Comparison of ENCODE assay signal across 15 mouse cellular contexts in the genomic region with DNA sequence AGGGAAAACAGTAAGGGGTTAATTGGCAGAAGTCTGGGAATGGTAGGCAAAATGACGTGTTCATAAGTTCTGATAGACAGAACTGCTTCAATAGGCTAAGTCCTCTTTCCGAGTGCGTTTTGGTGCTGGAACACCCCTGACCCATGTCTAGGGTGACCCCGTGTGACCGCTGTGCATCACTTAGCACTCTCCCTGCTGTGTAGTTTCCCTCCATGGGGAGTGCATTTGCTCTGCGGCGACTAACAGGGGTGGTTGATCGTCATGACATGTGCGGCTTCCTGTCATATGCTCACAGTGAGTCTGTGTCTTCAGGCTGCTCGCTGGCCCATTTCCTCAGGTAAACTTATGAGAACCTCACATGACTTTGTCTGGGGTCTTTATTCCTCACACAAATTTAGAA.
DNase-seq lines count a peak whose midpoint lies in the region; ATAC-seq and TF ChIP-seq lines count a peak whose summit lies in the region.
"Had no signal": no experiment of that assay in that cellular context is flagged by ENCODE, and none has a peak within 500 bp of the region (broad histone marks: within the 10 kb centered on the region; RNA-seq: fewer than 3 reads in every experiment).

No protein-coding gene starts in this region.

- no peaks in the 10 kb centered on the region for H3K36me3 ChIP-seq in embryonic facial prominence, embryonic 13.5 days
- H3K36me3 ChIP-seq in embryonic facial prominence, embryonic 10.5 days (replicated peaks): no peaks in the 10 kb centered on the region
- H3K36me3 ChIP-seq: forebrain, embryonic 10.5 days; lung, embryonic 15.5 days had no signal

- H3K27ac ChIP-seq in embryonic facial prominence, embryonic 13.5 days: no peak overlapping the region
- no peak overlapping the region for H3K27ac ChIP-seq in embryonic facial prominence, embryonic 10.5 days (replicated peaks)
- no peak overlapping the region for H3K27ac ChIP-seq in layer of hippocampus, adult 2 months
- H3K27ac ChIP-seq: forebrain, embryonic 10.5 days; lung, embryonic 15.5 days had no signal

- H3K4me1 ChIP-seq in embryonic facial prominence, embryonic 13.5 days: peaks cover 9% of the 10 kb centered on the region
- H3K4me1 ChIP-seq in embryonic facial prominence, embryonic 10.5 days: peaks cover 5% of the 10 kb centered on the region; the same call in 1 of the 2 replicates
- H3K4me1 ChIP-seq: lung, embryonic 15.5 days had no signal

- H3K9ac ChIP-seq in embryonic facial prominence, embryonic 13.5 days: no peak overlapping the region
- H3K9ac ChIP-seq: lung, embryonic 15.5 days had no signal

- no peaks in the 10 kb centered on the region for H3K9me3 ChIP-seq in embryonic facial prominence, embryonic 13.5 days
- H3K9me3 ChIP-seq in embryonic facial prominence, embryonic 10.5 days: no peaks in the 10 kb centered on the region
- H3K9me3 ChIP-seq: forebrain, embryonic 10.5 days; lung, embryonic 15.5 days had no signal

- peak; percentile 21; the same call in 1 of the 2 replicates for TF ChIP-seq CTCF in layer of hippocampus, adult 2 months (conservative IDR thresholded peaks at IDR 0.05)

- 0 out of 2 replicates have a peak overlapping the region, but pooled peaks have one; percentile 22 for H3K4me2 ChIP-seq in embryonic facial prominence, embryonic 13.5 days
- H3K4me2 ChIP-seq: lung, embryonic 15.5 days had no signal

- no peaks in the 10 kb centered on the region for H3K27me3 ChIP-seq in embryonic facial prominence, embryonic 13.5 days
- H3K27me3 ChIP-seq in embryonic facial prominence, embryonic 10.5 days (replicated peaks; ENCODE audit: low read depth, poor library complexity, severe bottlenecking): no peaks in the 10 kb centered on the region
- H3K27me3 ChIP-seq: lung, embryonic 15.5 days; Patski had no signal

- no peak for DNase-seq in embryonic facial prominence, embryonic 10.5 days (ENCODE audit: low spot score)
- no peak for DNase-seq in layer of hippocampus, adult 2 months (ENCODE audit: low spot score in 2 of 2)
- DNase-seq in layer of hippocampus, adult 9-11 months: no peak
- peak; percentile 7 for DNase-seq in thymus, postnatal 25 days
- no peak for DNase-seq in thymus, postnatal 36 days
- DNase-seq in gastrocnemius, postnatal 36 days: no peak
- DNase-seq in adrenal gland, adult (ENCODE audit: inconsistent age in 2 of 2, low spot score in 1 of 2): no peak
- DNase-seq: cerebellum, adult 8-10 months; heart, adult 18-20 months; kidney, adult 8-10 months; kidney, postnatal 4 days had no signal

- intact Hi-C loops in gastrocnemius, postnatal 36 days (cut with DNase I): loop anchor here (5.0 kb wide), 1 partner anchor 277 kb away; no protein-coding TSS in a partner anchor

- ATAC-seq in embryonic facial prominence, embryonic 13.5 days (ENCODE audit: insufficient number of reproducible peaks, insufficient read depth, low FRiP score, low TSS enrichment, low read depth): no peak
- ATAC-seq: Patski had no signal

- 53% methylated on average over 10 of the region's 10 CpGs for WGBS in embryonic facial prominence, embryonic 13.5 days
- 51% methylated on average over 10 of the region's 10 CpGs for WGBS in embryonic facial prominence, embryonic 10.5 days

- H3K4me3 ChIP-seq in embryonic facial prominence, embryonic 13.5 days: no peak overlapping the region
- no peak overlapping the region for H3K4me3 ChIP-seq in embryonic facial prominence, embryonic 10.5 days
- H3K4me3 ChIP-seq in layer of hippocampus, adult 2 months: peak overlapping the region; percentile 26
- H3K4me3 ChIP-seq: forebrain, embryonic 10.5 days; lung, embryonic 15.5 days had no signal
